Mouse (Mus musculus): Measurements from ENCODE around the gene Rcc2. TPM values are rescaled to one million over a fixed set of nuclear protein-coding genes. Genes with fewer than 3 reads are reported as not detected.

Rcc2 gene
- total and polyA plus RNA-seq, 3 experiments = 254 to 427 (median 270) TPM

DNA sequence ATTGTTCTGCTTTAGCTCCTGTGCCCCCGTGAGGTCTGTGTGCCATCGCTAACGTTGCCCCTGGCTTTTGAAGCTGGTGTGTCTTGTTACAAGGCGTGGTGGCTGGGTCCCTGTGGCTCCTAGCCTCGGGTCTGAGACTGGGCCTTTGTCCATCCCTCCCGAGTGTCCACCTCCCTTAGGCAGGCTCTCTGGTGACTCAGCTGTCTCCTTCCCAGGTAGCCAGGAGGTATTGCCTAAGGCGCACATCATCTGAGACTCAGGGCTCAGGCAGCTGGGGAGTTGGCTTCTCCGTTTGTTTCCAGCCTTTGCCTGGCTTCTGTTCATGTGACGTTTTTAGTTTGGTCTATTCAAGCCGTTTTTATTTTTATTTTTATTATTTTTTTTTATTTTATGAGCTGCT is 10.4 kb downstream of the Rcc2 start (continued):
- TF ChIP-seq MYC (IDR thresholded peaks at IDR 0.05; ENCODE audit: low read depth, low read length) (no peak), KAT2A (conservative IDR thresholded peaks at IDR 0.05; ENCODE audit: low read depth, low read length) (no peak)

DNA sequence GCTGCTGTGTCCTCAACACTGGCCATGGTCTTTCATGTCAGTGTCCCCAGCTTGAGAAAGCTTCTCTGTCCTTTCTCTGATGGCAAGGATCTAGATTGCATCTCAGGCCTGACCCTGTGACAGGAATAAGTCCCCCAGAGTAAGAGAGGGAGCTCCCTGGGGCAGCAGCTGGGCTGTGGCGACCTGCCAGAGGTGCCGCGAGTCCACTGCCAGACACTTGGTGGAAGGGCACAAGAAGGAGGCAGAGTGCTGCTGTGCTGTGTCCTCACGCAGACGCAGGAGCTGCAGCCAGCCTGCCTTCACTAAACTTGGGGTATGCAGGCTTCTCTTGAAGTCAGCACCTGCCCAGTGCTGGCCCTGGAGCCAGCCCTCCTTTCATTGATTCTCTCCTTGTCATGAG is 11.0 kb downstream of the Rcc2 start:
- Histone ChIP-seq H3K27ac (ENCODE audit: control insufficient read depth, low read depth, low read length) (no peak overlapping the region), H3K27me3 (ENCODE audit: control insufficient read depth in 1 of 2, insufficient read depth in 2 of 2, low read length in 2 of 2) (no peaks in the 10 kb centered on the region), H3K36me3 (ENCODE audit: control insufficient read depth in 1 of 2, insufficient read depth in 2 of 2, low read length in 2 of 2) (peaks cover 0 to 26% of the 10 kb centered on the region in 2 experiments; a peak in 2 of 4 replicates), H3K4me1 (ENCODE audit: control insufficient read depth in 1 of 2, insufficient read depth in 2 of 2, low read length in 2 of 2) (no peaks in the 10 kb centered on the region), H3K9ac (ENCODE audit: control insufficient read depth, low read depth, low read length, poor library complexity, severe bottlenecking) (no peak overlapping the region), H3K79me2 (ENCODE audit: control insufficient read depth, insufficient read depth, low read length, poor library complexity) (peaks cover 21% of the 10 kb centered on the region), H3K4me3 (ENCODE audit: control insufficient read depth in 1 of 2, insufficient read depth in 1 of 2, low read depth in 2 of 2, low read length in 2 of 2) (no peak overlapping the region), H3K9me3 (replicated peaks; ENCODE audit: insufficient read depth, low read length) (no peaks in the 10 kb centered on the region)
- no peak for DNase-seq (ENCODE audit: low read depth, low spot score)
- TF ChIP-seq SIN3A (IDR thresholded peaks at IDR 0.05; ENCODE audit: low read length) (no peak), ZMIZ1 (IDR thresholded peaks at IDR 0.05; ENCODE audit: low read depth, low read length) (no peak), POLR2AphosphoS2 (IDR thresholded peaks at IDR 0.05; ENCODE audit: low read length) (no peak), UBTF (IDR thresholded peaks at IDR 0.05; ENCODE audit: borderline replicate concordance, insufficient read depth, low read depth, low read length) (no peak), E2F4 (IDR thresholded peaks at IDR 0.05; ENCODE audit: borderline replicate concordance, low read depth, low read length) (no peak), CHD1 (IDR thresholded peaks at IDR 0.05; ENCODE audit: low read depth, low read length) (no peak), EP300 (IDR thresholded peaks at IDR 0.05; ENCODE audit: low read depth in 1 of 2, low read length in 2 of 2) (no peak), ELF1 (IDR thresholded peaks at IDR 0.05; ENCODE audit: low read depth, low read length) (no peak), CHD2 (IDR thresholded peaks at IDR 0.05; ENCODE audit: low read length) (no peak), MAX (IDR thresholded peaks at IDR 0.05; ENCODE audit: low read length) (no peak), POLR2AphosphoS5 (IDR thresholded peaks at IDR 0.05; ENCODE audit: borderline replicate concordance, low read depth, low read length) (no peak), MYB (IDR thresholded peaks at IDR 0.05; ENCODE audit: low read depth, low read length) (no peak), ZNF384 (IDR thresholded peaks at IDR 0.05; ENCODE audit: low read depth, low read length) (no peak), NELFE (IDR thresholded peaks at IDR 0.05; ENCODE audit: low read depth, low read length) (no peak), TAL1 (IDR thresholded peaks at IDR 0.05; ENCODE audit: low read length) (no peak)

DNA sequence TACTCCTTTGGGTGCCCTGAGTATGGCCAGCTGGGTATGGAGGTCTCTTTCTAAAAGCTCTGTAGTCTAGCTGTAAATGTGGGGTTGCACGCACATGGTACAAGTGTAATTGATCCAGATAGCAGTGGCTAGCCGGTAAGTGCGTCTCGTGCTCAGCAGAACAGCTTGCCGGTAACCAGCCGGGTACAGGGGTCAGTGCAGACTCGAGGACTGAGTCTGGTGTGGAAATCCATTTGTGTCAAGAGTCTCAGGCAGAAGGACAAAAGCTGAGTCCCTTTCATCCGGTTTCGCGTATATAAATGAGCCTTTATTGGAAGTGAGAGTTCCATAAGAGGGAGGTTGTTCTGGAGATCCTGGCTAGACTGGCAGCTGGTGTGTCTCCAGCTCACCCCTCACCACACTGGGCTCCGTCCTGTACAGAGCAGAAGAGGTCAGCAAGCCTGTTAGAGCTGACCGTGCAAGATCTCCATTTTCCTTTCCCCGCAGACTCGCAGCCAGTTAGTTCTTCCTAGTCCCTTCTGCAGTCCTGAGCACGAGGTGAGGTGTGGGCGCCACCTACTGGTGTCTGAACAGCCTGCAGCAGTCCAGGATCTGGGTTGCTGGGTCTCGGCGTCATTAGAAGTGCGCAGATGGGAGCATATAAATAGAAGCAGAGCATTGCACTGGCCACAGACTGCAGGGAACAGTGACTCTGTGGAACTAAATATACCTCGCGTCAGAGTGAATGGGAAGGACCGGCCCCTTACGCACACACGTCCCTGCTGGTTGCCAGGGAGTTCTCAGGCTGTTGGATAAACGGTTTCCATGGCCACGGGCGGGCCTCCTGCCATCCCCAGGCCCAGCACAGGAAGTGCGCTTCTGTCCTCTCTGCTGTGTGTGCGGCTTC is 13.4 kb downstream of the Rcc2 start:
- peaks cover 0 to 23% of the 10 kb centered on the region in 2 experiments; a peak in 2 of 4 replicates for H3K36me3 ChIP-seq (ENCODE audit: control insufficient read depth in 1 of 2, insufficient read depth in 2 of 2, low read length in 2 of 2)
- H3K9me3 ChIP-seq (replicated peaks; ENCODE audit: insufficient read depth, low read length) = no peaks in the 10 kb centered on the region
- H3K27ac ChIP-seq (ENCODE audit: control insufficient read depth, low read depth, low read length) = no peak overlapping the region
- H3K27me3 ChIP-seq (ENCODE audit: control insufficient read depth in 1 of 2, insufficient read depth in 2 of 2, low read length in 2 of 2) = no peaks in the 10 kb centered on the region
- H3K4me3 ChIP-seq (ENCODE audit: control insufficient read depth in 1 of 2, insufficient read depth in 1 of 2, low read depth in 2 of 2, low read length in 2 of 2) = no peak overlapping the region
- no peaks in the 10 kb centered on the region for H3K4me1 ChIP-seq (ENCODE audit: control insufficient read depth in 1 of 2, insufficient read depth in 2 of 2, low read length in 2 of 2)
- peaks cover 1% of the 10 kb centered on the region; the same call in 1 of the 2 replicates for H3K79me2 ChIP-seq (ENCODE audit: control insufficient read depth, insufficient read depth, low read length, poor library complexity)
- no peak for TF ChIP-seq MAFK (IDR thresholded peaks at IDR 0.05; ENCODE audit: borderline replicate concordance, low read depth, low read length)
- TF ChIP-seq CTCF (IDR thresholded peaks at IDR 0.05 in 2 of 3, conservative IDR thresholded peaks at IDR 0.05 in 1 of 3; ENCODE audit: control insufficient read depth in 1 of 3, insufficient read depth in 1 of 3, low read depth in 2 of 3, low read length in 3 of 3, poor library complexity in 1 of 3, severe bottlenecking in 1 of 3) = peak; percentile 73 to 84 (median 76)
- no peak for TF ChIP-seq ZKSCAN1 (IDR thresholded peaks at IDR 0.05; ENCODE audit: low read depth, low read length)
- no peak for TF ChIP-seq TAL1 (IDR thresholded peaks at IDR 0.05; ENCODE audit: low read length)
- TF ChIP-seq TBP (IDR thresholded peaks at IDR 0.05; ENCODE audit: low read depth, low read length) = no peak
- no peak for TF ChIP-seq POLR2A (IDR thresholded peaks at IDR 0.05; ENCODE audit: control insufficient read depth in 1 of 2, insufficient read depth in 1 of 2, low read depth in 1 of 2, low read length in 2 of 2, poor library complexity in 1 of 2)
- peak; percentile 44 for TF ChIP-seq ZC3H11A (IDR thresholded peaks at IDR 0.05; ENCODE audit: low read depth, low read length)
- peak; percentile 56 for TF ChIP-seq SMC3 (IDR thresholded peaks at IDR 0.05; ENCODE audit: low read depth, low read length)
- TF ChIP-seq MYC (IDR thresholded peaks at IDR 0.05; ENCODE audit: low read depth, low read length) = peak; percentile 75
- no peak for TF ChIP-seq MAZ (IDR thresholded peaks at IDR 0.05; ENCODE audit: low read depth, low read length)
- TF ChIP-seq ZNF384 (IDR thresholded peaks at IDR 0.05; ENCODE audit: low read depth, low read length) = no peak
- TF ChIP-seq MXI1 (IDR thresholded peaks at IDR 0.05; ENCODE audit: low read depth, low read length) = no peak
- TF ChIP-seq SIN3A (IDR thresholded peaks at IDR 0.05; ENCODE audit: low read length) = peak; percentile 23; the same call in 1 of the 2 replicates
- peak; percentile 55 for TF ChIP-seq RAD21 (IDR thresholded peaks at IDR 0.05; ENCODE audit: low read depth, low read length)
- peak; percentile 78 for DNase-seq (ENCODE audit: low read depth, low spot score)
- H3K9ac ChIP-seq (ENCODE audit: control insufficient read depth, low read depth, low read length, poor library complexity, severe bottlenecking) = no peak overlapping the region
